Mouse (Mus musculus) heart, postnatal 0 days (tissue): Measurements from ENCODE around the gene Hrh3. TPM values are rescaled to one million over a fixed set of nuclear protein-coding genes. Genes with fewer than 3 reads are reported as not detected.
A peak's percentile ranks its signal among the peaks of the same experiment; 100 is the strongest.

Experiments used
- ATAC-seq: fragments of 200-750 bp; cut with Nextera tagmentation; 2 replicates; pipeline ENCODE4 v1.8.0; 2017; ENCODE audit warnings: low read depth, moderate number of reproducible peaks, moderate library complexity; ENCODE audit not compliant: insufficient read depth
- DNase-seq: peaks from one replicate; pipeline ENCODE4 v3.0.0-alpha.2; 2016; ENCODE audit warnings: low spot score
- H3K27ac ChIP-seq: fragments of 300-500 bp; sonication (generic); 2 replicates; pipeline ENCODE4 v1.5.1; 2014; ENCODE audit warnings: low read depth, mild to moderate bottlenecking
- H3K27me3 ChIP-seq: fragments of 300-500 bp; sonication (generic); 2 replicates; pipeline ENCODE4 v1.6.1; 2014; ENCODE audit warnings: low read length, mixed read lengths; ENCODE audit not compliant: control insufficient read depth, insufficient read depth
- H3K36me3 ChIP-seq: fragments of 300-500 bp; sonication (generic); replicated peaks from 2 replicates; pipeline ENCODE4 v1.6.1; 2014; ENCODE audit warnings: low read length, mixed read lengths; ENCODE audit not compliant: control insufficient read depth, insufficient read depth
- H3K4me1 ChIP-seq: fragments of 300-500 bp; sonication (generic); 2 replicates; pipeline ENCODE4 v1.6.1; 2014; ENCODE audit warnings: antibody characterized with exemption; ENCODE audit not compliant: control insufficient read depth, insufficient read depth
- H3K4me2 ChIP-seq: fragments of 300-500 bp; sonication (generic); 2 replicates; pipeline ENCODE4 v1.6.1; 2014; ENCODE audit warnings: low read depth, mild to moderate bottlenecking, low read length, moderate library complexity
- H3K4me3 ChIP-seq: fragments of 300-500 bp; sonication (generic); 2 replicates; pipeline ENCODE4 v1.5.1; 2014; ENCODE audit warnings: low read depth, low read length
- H3K9ac ChIP-seq: fragments of 300-500 bp; sonication (generic); replicated peaks from 2 replicates; pipeline ENCODE4 v1.6.1; 2014; ENCODE audit warnings: low read depth, low read length, mixed read lengths
- H3K9me3 ChIP-seq: fragments of 300-500 bp; sonication (generic); replicated peaks from 2 replicates; pipeline ENCODE4 v1.6.1; 2016; ENCODE audit warnings: low read length; ENCODE audit not compliant: control insufficient read depth
- CTCF ChIP-seq: IDR thresholded peaks from 2 replicates; pipeline ENCODE4 v1.5.1; 2016; ENCODE audit warnings: antibody characterized with exemption, control low read depth, low read depth
- EP300 ChIP-seq: IDR thresholded peaks from 2 replicates; pipeline ENCODE4 v1.6.1; 2016; ENCODE audit warnings: antibody characterized with exemption, low read depth
- WGBS: fragments of 180-500 bp; shearing (Covaris S2); extraction: QIAGEN DNeasy Blood & Tissue Kit; methylation state at CpG from one replicate; pipeline ENCODE4 v1.1.7; 2014; 5-methylcytosine and 5-hydroxymethylcytosine counted together
- polyA plus RNA-seq: library from polyadenylated mRNA; unstranded; fragments of >200 nt; fragmentation: Nextera tagmentation; extraction: Ambion mirVana; gene quantifications from 2 replicates; pipeline ENCODE4 v1.2.1, GENCODE M21; 2015
- total RNA-seq: library from RNA; depleted of rRNA; stranded (reverse); fragments of >200 nt; gene quantifications from 2 replicates; pipeline ENCODE4 v1.2.3, GENCODE M21; 2014; ENCODE audit warnings: low replicate concordance; rRNA removed

Gene Hrh3
- total and polyA plus RNA-seq, 2 experiments from 2014 or later: not detected

GRCm38 (mm10) chr2:180051986-180052733 lies 52.1 kb downstream of the Hrh3 start:
- no peak overlapping the region for H3K4me3 ChIP-seq
- no peaks in the 10 kb centered on the region for H3K9me3 ChIP-seq
- no peaks in the 10 kb centered on the region for H3K4me1 ChIP-seq
- no peaks in the 10 kb centered on the region for H3K27me3 ChIP-seq
- H3K27ac ChIP-seq: no peak overlapping the region
- no peak for DNase-seq
- H3K4me2 ChIP-seq: no peak overlapping the region
- 86% methylated on average over 14 of the region's 14 CpGs for WGBS
- no peak for ATAC-seq
- H3K9ac ChIP-seq: no peak overlapping the region
- peaks cover 15% of the 10 kb centered on the region for H3K36me3 ChIP-seq
- TF ChIP-seq EP300 (no peak), CTCF (peak; percentile 46)

DNA sequence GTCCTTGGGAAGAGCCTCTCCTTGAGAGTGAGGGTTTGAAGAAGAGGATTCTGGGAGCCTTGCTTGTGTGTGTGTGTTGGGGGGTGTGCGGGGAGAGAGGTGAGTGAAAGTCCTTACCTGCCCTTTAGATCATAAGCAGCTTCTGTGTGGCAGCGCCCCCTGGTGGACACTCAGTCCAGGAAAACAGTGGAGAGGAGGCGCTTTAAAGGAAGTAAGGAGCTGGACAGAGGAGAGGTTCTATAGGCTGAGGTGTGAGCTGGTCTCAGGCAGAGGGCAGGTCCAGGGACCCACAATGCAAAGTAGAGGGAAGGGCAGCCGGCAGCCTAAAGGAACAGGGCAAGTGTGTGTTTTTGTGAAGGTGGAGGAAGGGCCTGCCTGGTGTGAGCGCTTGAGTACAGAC lies 53.3 kb downstream of the Hrh3 start:
- Histone ChIP-seq H3K9ac (no peak overlapping the region), H3K27ac (no peak overlapping the region), H3K36me3 (peaks cover 5% of the 10 kb centered on the region), H3K4me1 (no peaks in the 10 kb centered on the region), H3K9me3 (no peaks in the 10 kb centered on the region), H3K27me3 (no peaks in the 10 kb centered on the region), H3K4me2 (no peak overlapping the region), H3K4me3 (no peak overlapping the region)
- 22% methylated on average over 5 of the region's 5 CpGs for WGBS
- peak; percentile 69 for DNase-seq
- peak; percentile 90 for TF ChIP-seq CTCF
- no peak for TF ChIP-seq EP300
- peak; percentile 45; the same call in 1 of the 2 replicates for ATAC-seq

Other genes starting within 250 kb of the Hrh3 start
- 4.4 and 5.9 TPM in 2 replicates for gene Taf4, start 127.8 kb downstream of the Hrh3 start, total RNA-seq
- 1.8 TPM in 2 replicates for gene Taf4, start 127.8 kb downstream of the Hrh3 start, polyA plus RNA-seq
- gene Lsm14b, start 79.5 kb downstream of the Hrh3 start, total RNA-seq: 32.5 and 36.0 TPM in 2 replicates
- 5.7 and 6.1 TPM in 2 replicates for gene Lsm14b, start 79.5 kb downstream of the Hrh3 start, polyA plus RNA-seq
- gene Psma7, start 62.1 kb downstream of the Hrh3 start, total RNA-seq: 163 and 234 TPM in 2 replicates
- 457 and 460 TPM in 2 replicates for gene Psma7, start 62.1 kb downstream of the Hrh3 start, polyA plus RNA-seq
- 3.3 and 5.3 TPM in 2 replicates for gene Ss18l1, start 62.0 kb downstream of the Hrh3 start, total RNA-seq
- gene Ss18l1, start 62.0 kb downstream of the Hrh3 start, polyA plus RNA-seq: 2.2 and 2.3 TPM in 2 replicates
- 15.7 and 33.9 TPM in 2 replicates for gene Mtg2, start 33.9 kb downstream of the Hrh3 start, total RNA-seq
- gene Mtg2, start 33.9 kb downstream of the Hrh3 start, polyA plus RNA-seq: 21.3 and 22.9 TPM in 2 replicates
- 22.0 and 30.2 TPM in 2 replicates for gene Osbpl2, start 14.8 kb upstream of the Hrh3 start, total RNA-seq
- 32.4 and 34.4 TPM in 2 replicates for gene Osbpl2, start 14.8 kb upstream of the Hrh3 start, polyA plus RNA-seq
- gene Adrm1, start 67.0 kb upstream of the Hrh3 start, total RNA-seq: 74.5 and 115 TPM in 2 replicates
- 130 and 156 TPM in 2 replicates for gene Adrm1, start 67.0 kb upstream of the Hrh3 start, polyA plus RNA-seq
- gene Lama5, start 121.4 kb upstream of the Hrh3 start, total RNA-seq: 69.6 and 95.7 TPM in 2 replicates
- 16.6 and 16.9 TPM in 2 replicates for gene Lama5, start 121.4 kb upstream of the Hrh3 start, polyA plus RNA-seq
- gene Rps21, start 152.9 kb upstream of the Hrh3 start, total RNA-seq: 706 and 957 TPM in 2 replicates
- gene Rps21, start 152.9 kb upstream of the Hrh3 start, polyA plus RNA-seq: 356 and 378 TPM in 2 replicates
- 14.6 and 15.3 TPM in 2 replicates for gene Cables2, start 169.0 kb upstream of the Hrh3 start, total RNA-seq
- gene Cables2, start 169.0 kb upstream of the Hrh3 start, polyA plus RNA-seq: 6.2 and 6.5 TPM in 2 replicates
- gene Rbbp8nl, start 185.4 kb upstream of the Hrh3 start, total RNA-seq: not detected in 2 replicates
- not detected in 2 replicates for gene Rbbp8nl, start 185.4 kb upstream of the Hrh3 start, polyA plus RNA-seq
- 2.7 and 5.7 TPM in 2 replicates for gene Gata5, start 230.2 kb upstream of the Hrh3 start, total RNA-seq
- gene Gata5, start 230.2 kb upstream of the Hrh3 start, polyA plus RNA-seq: 1.2 and 1.8 TPM in 2 replicates